Mouse (Mus musculus): ENCODE measurements at regions not wholly inside any gene's neighbourhood (a gene's known extent, or its start where the extent isn't known, plus 50 kb on each side); places are given as distances from the start of the nearest gene placed in this dataset.

GRCm38 (mm10) chr12:39935775-39936174 lies 102.0 kb downstream of the Arl4a start:
- no peak for TF ChIP-seq CTCF (IDR thresholded peaks at IDR 0.05 in 2 of 3, conservative IDR thresholded peaks at IDR 0.05 in 1 of 3; ENCODE audit: control insufficient read depth in 1 of 3, insufficient read depth in 1 of 3, low read depth in 2 of 3, low read length in 3 of 3, poor library complexity in 1 of 3, severe bottlenecking in 1 of 3)
- TF ChIP-seq ELF1 (IDR thresholded peaks at IDR 0.05; ENCODE audit: low read depth, low read length), result no peak

Data from MEL (cell line).